Mouse (Mus musculus) stomach, postnatal 0 days (tissue): ENCODE results near the gene Arid1b.

Experiments
- CTCF ChIP-seq: IDR thresholded peaks from 2 replicates; pipeline ENCODE4 v1.5.1; 2016; ENCODE audit warnings: antibody characterized with exemption, low read depth, mild to moderate bottlenecking, moderate library complexity
- EP300 ChIP-seq: optimal IDR thresholded peaks from 2 replicates; pipeline ENCODE3; 2016; ENCODE audit warnings: antibody characterized with exemption

- no peak for TF ChIP-seq CTCF
- TF ChIP-seq EP300 = no peak
Measured at GRCm38 (mm10) chr17:5267747-5268146, 273.6 kb downstream of the Arid1b start.
